Mouse (Mus musculus): ENCODE results near the gene 1190005I06Rik. TPM values are rescaled to one million over a fixed set of nuclear protein-coding genes. Genes with fewer than 3 reads are reported as not detected.

Gene 1190005I06Rik
- polyA plus RNA-seq, 1 experiment from 2014 or later = 14.8 TPM

GRCm38 (mm10) chr8:120560535-120560934 is 86.9 kb downstream of the 1190005I06Rik start:
- Histone ChIP-seq H3K9ac (no peak overlapping the region), H3K9me3 (no peaks in the 10 kb centered on the region), H3K27ac (no peak overlapping the region), H3K27me3 (no peaks in the 10 kb centered on the region), H3K4me2 (no peak overlapping the region), H3K36me3 (0 out of 2 replicates have a peak, but pooled peaks cover 16% of the 10 kb centered on the region), H3K4me3 (no peak overlapping the region), H3K4me1 (peaks cover 99% of the 10 kb centered on the region)
- 77% methylated on average over 5 of the region's 5 CpGs for WGBS
- no peak for ATAC-seq (ENCODE audit: insufficient number of reproducible peaks, insufficient read depth, low FRiP score, low TSS enrichment, low read depth)

GRCm38 (mm10) chr8:120559654-120560053 is 87.8 kb downstream of the 1190005I06Rik start:
- no peak overlapping the region for H3K4me2 ChIP-seq
- peaks cover 14% of the 10 kb centered on the region; the same call in 1 of the 2 replicates for H3K36me3 ChIP-seq
- no peak for ATAC-seq (ENCODE audit: insufficient number of reproducible peaks, insufficient read depth, low FRiP score, low TSS enrichment, low read depth)
- H3K27ac ChIP-seq = 0 out of 2 replicates have a peak overlapping the region, but pooled peaks have one; percentile 9
- peak overlapping the region; percentile 32; the same call in 1 of the 2 replicates for H3K9ac ChIP-seq
- no peaks in the 10 kb centered on the region for H3K27me3 ChIP-seq
- peaks cover 99% of the 10 kb centered on the region for H3K4me1 ChIP-seq
- WGBS = 22% methylated on average over 11 of the region's 11 CpGs
- H3K9me3 ChIP-seq = no peaks in the 10 kb centered on the region
- H3K4me3 ChIP-seq = no peak overlapping the region

Other genes with a start within 250 kb of the 1190005I06Rik start
- 98.6 and 111 TPM in 2 replicates for gene Gins2, start 58.3 kb downstream of the 1190005I06Rik start, polyA plus RNA-seq (2015; fragmentation: Nextera tagmentation; extraction: Ambion mirVana)
- 5.9 and 6.7 TPM in 2 replicates for gene Gm27021, start 20.4 kb upstream of the 1190005I06Rik start, polyA plus RNA-seq (2015; fragmentation: Nextera tagmentation; extraction: Ambion mirVana)
- gene Cox4i1, start 20.6 kb upstream of the 1190005I06Rik start, polyA plus RNA-seq (2015; fragmentation: Nextera tagmentation; extraction: Ambion mirVana) = 1,017 and 1,050 TPM in 2 replicates
- 230 and 254 TPM in 2 replicates for gene Emc8, start 20.9 kb upstream of the 1190005I06Rik start, polyA plus RNA-seq (2015; fragmentation: Nextera tagmentation; extraction: Ambion mirVana)
- gene Irf8, start 88.7 kb upstream of the 1190005I06Rik start, polyA plus RNA-seq (2015; fragmentation: Nextera tagmentation; extraction: Ambion mirVana) = 3.9 and 4.6 TPM in 2 replicates